Mouse (Mus musculus) CD4-positive helper T cell, adult 2 months (primary cell): ENCODE results near the gene Thbs3.

ENCODE experiments used
- DNase-seq: peaks from one replicate; pipeline ENCODE4 v3.0.0-alpha.2; 2012; ENCODE audit warnings: low read depth, missing footprints, low spot score

Thbs3 gene

DNA sequence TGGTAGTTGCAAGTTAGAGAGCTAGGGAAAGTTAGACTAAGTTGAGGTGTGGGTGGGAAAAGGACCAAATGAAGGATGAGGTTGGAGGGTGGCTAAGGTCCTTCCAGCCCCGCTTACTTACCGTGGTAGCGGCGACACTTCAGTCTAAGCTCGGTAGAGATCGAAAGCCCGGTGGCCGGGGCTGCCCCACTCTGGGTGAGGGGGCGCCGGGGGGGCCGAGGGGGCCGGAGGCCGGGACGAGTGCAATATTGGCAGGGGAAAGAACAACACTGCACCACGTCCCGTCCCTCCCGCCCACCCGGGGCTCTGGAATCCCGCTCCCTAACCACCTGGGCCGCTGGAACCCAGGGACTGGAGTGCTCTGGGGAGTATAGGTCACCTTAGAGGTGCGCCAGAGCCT, 11.9 kb downstream of the Thbs3 start, which contains the start of gene Mtx1:
TSS of gene Mtx1 (minus strand) at position 189 of the 400 bp plus-strand sequence.
- no peak for DNase-seq

- peak; percentile 90 for DNase-seq
Observed at GRCm38 (mm10) chr3:89227307-89228179, 12.6 kb downstream of the Thbs3 start.

DNA sequence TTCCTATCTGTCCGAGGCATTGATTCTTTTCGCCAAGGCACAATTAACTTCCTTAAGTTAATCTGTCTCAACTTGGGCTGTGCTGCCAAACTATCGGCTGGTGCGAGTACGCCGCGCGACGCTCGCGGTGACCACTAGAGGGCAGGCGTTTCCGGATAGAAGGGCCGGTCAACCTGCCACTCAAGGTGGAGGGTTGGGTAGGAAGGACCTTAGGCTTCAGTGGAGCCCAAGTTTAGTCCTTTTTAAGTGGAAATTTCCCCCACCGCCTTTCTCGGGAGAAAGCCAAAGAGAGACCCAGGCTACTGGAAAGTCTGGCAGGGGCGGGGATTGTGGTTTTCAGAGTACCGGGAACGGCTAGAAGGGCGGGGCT, 13.2 kb downstream of the Thbs3 start:
- peak; percentile 86 for DNase-seq

DNA sequence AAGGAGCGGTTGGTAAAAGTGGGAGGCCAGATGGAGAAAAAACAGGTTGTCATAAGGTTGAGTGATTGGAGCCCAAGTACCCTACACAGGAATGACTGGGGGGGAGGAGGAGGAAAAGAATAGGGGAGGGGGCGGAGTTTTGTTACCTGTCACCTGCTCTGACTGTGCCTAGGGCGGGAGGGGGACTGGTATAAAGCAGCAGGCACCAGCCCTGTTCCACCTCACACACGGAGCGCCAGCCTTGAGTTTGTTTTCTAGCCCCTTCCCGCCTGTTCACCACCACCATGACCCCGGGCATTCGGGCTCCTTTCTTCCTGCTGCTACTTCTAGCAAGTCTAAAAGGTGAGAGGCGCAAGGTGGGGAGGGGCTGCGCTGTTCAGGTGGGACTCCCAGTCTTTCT, 13.9 kb downstream of the Thbs3 start, which contains the start of gene Muc1:
TSS of gene Muc1 (plus strand) at position 222 of the 400 bp plus-strand sequence.
- DNase-seq, result peak; percentile 22

- DNase-seq, result no peak
Observed at GRCm38 (mm10) chr3:89229276-89229675, 14.3 kb downstream of the Thbs3 start.

- no peak for DNase-seq
Observed at GRCm38 (mm10) chr3:89230561-89230960, 15.6 kb downstream of the Thbs3 start.

DNA sequence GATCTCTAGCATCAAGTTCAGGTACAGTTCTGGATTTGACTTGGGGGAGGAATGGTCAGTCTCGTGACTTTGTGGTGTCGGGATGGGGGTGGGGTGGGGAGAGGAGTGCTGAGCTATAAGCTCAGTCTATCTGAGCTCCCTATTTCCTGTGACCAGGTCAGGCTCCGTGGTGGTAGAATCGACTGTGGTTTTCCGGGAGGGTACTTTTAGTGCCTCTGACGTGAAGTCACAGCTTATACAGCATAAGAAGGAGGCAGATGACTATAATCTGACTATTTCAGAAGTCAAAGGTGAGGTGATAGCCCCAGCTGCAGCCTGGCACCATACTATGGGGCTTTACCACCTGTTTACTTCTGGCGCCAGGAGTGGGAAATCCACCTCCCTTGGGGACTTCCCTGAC, 16.4 kb downstream of the Thbs3 start:
- peak; percentile 61 for DNase-seq

- no peak for DNase-seq
Observed at GRCm38 (mm10) chr3:89231772-89232275, 16.8 kb downstream of the Thbs3 start.

DNA sequence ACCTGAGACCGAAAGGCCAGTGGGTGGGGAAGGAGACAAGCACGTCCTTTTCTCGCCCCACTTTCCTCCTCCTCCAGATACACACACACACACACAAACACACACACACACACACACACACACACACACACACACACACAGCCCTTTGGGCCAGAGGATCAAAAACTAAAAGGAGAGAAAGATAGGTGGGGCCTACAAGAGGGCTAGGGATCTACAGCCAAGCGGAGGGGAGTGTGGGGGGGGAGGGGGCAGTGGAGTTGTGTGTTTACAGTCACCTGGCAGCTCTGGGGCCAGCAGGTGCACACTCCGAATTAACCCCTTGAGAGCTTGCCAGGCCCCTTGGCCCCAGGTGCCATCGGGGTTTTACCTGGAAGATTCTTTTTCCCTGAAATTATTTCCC, 17.6 kb downstream of the Thbs3 start:
- no peak for DNase-seq

- no peak for DNase-seq
Observed at GRCm38 (mm10) chr3:89233562-89234110, 18.7 kb downstream of the Thbs3 start.

DNA sequence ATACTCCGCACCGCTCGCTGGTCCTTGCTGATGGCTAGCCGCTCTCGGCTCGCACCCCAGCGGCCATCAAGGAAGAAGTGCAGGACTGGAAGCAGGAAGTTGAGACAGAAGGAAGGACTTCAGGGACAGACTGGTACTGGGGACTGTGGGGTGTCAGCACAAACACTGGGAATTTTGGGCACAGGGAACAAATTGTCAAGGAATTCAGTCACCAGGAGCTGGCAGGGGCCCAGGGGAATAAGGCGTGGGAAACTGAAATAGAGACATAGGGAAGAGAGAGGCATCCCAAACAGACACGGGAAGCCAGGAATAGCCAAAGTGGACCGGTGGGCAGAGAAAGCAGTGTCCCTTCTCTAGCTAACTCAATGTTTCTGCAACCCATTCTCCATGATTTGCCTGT, 21.5 kb downstream of the Thbs3 start:
- no peak for DNase-seq

DNA sequence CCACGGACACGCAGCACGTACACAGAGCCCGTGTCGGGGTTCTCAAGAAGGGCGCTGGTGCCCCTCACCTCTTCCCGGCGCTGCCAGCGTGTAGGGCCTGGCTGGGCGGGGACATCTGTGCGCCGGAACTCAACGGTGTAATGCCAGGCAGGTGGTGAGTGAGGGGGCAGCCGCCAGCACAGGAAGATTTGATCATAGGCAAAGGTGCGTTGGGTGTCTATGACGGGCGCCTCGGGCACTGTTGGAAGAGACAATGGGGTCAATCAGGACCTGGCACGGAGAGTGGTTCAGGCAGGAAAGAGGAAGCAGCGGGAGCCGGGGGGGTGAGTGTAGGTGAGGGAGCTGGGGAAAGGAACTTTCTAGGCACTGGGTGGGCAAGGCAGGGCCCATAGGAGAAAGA, 22.7 kb downstream of the Thbs3 start:
- DNase-seq, result no peak

GRCm38 (mm10) chr3:89238494-89238893, 23.5 kb downstream of the Thbs3 start:
- no peak for DNase-seq

- peak; percentile 50 for DNase-seq
Observed at GRCm38 (mm10) chr3:89242331-89242895, 27.4 kb downstream of the Thbs3 start.

DNA sequence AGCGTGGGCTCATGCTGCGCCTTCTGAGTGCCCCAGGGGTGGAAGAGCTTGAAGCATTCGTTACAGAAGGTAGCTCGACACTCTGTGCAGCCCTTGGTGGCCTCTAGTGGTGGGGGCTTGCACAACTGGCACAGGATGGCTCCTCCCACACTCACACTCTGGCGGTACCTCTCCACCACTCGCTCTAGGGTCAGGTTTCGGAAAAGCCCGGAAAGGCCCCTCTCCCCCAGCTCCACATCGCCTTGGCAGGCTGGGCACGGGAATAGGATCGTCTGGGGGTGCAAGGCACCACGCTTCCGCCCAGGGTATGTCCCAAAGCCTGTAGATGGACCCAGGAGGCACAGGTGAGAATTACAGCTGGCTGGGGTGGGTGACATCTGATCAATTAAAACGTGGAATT, 28.6 kb downstream of the Thbs3 start:
- peak; percentile 74 for DNase-seq

GRCm38 (mm10) chr3:89244158-89244981, 29.4 kb downstream of the Thbs3 start:
- DNase-seq, result peak; percentile 54

GRCm38 (mm10) chr3:89244982-89245687, 30.2 kb downstream of the Thbs3 start:
- DNase-seq, result peak; percentile 72

- peak; percentile 76 for DNase-seq
Observed at GRCm38 (mm10) chr3:89245688-89246171, 30.8 kb downstream of the Thbs3 start, which contains the start of gene Krtcap2. Krtcap2 (plus strand) TSS chr3:89245966.

- DNase-seq, result peak; percentile 89
Observed at GRCm38 (mm10) chr3:89246261-89247100, 31.5 kb downstream of the Thbs3 start, which contains the start of gene Trim46. Trim46 (minus strand) TSS chr3:89246309.

DNA sequence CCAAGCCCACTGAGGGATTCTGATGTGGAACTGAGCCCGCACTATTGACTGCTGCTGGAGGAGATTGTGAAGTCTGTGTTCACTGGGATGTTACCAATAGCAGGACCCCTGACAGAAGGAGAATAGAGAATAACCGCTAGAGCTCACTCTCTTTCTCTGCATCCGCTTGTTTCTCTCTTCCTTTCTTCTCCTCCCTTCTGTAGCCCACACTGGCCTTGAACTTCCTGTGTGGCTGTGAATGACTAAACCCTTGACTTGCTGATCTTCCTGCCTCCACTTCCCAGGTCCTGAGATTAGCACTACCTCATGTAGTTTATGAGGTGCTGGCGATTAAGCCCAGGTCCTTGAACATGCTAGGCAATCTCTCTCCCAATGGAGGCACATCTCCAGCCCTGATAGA, 32.5 kb downstream of the Thbs3 start:
- DNase-seq, result no peak
